Mouse (Mus musculus) forebrain, postnatal 0 days (tissue): ENCODE measurements at regions not wholly inside any gene's neighbourhood (a gene's known extent, or its start where the extent isn't known, plus 50 kb on each side); places are given as distances from the start of the nearest gene placed in this dataset.

Experiments used
- ATAC-seq: fragments of 200-750 bp; cut with Nextera tagmentation; 2 replicates; pipeline ENCODE4 v1.8.0; 2017; ENCODE audit warnings: mild to moderate bottlenecking, moderate library complexity
- DNase-seq: peaks from one replicate; pipeline ENCODE4 v3.0.0-alpha.2; 2015
- H3K27ac ChIP-seq: fragments of 300-500 bp; sonication (generic); 2 replicates; pipeline ENCODE4 v1.5.1; 2014; ENCODE audit warnings: low read depth, mild to moderate bottlenecking, antibody characterized with exemption, low read length, moderate library complexity, mixed read lengths
- H3K27me3 ChIP-seq: fragments of 300-500 bp; sonication (generic); 2 replicates; pipeline ENCODE4 v1.6.1; 2014; ENCODE audit warnings: mild to moderate bottlenecking, low read length, mixed read lengths; ENCODE audit not compliant: insufficient read depth
- H3K36me3 ChIP-seq: fragments of 300-500 bp; sonication (generic); 2 replicates; pipeline ENCODE4 v1.6.1; 2014; ENCODE audit warnings: mild to moderate bottlenecking, moderate library complexity; ENCODE audit not compliant: insufficient read depth
- H3K4me1 ChIP-seq: fragments of 300-500 bp; sonication (generic); 2 replicates; pipeline ENCODE4 v1.6.1; 2014; ENCODE audit warnings: antibody characterized with exemption; ENCODE audit not compliant: insufficient read depth
- H3K4me2 ChIP-seq: fragments of 300-500 bp; sonication (generic); 2 replicates; pipeline ENCODE4 v1.6.1; 2014; ENCODE audit warnings: low read depth, mild to moderate bottlenecking, moderate library complexity
- H3K4me3 ChIP-seq: fragments of 300-500 bp; sonication (generic); 2 replicates; pipeline ENCODE4 v1.5.1; 2014; ENCODE audit warnings: low read depth, low read length, mixed read lengths
- H3K9ac ChIP-seq: fragments of 300-500 bp; sonication (generic); 2 replicates; pipeline ENCODE4 v1.6.1; 2014; ENCODE audit warnings: mild to moderate bottlenecking
- H3K9me3 ChIP-seq: fragments of 300-500 bp; sonication (generic); 2 replicates; pipeline ENCODE4 v1.6.1; 2016; ENCODE audit warnings: low read length
- CTCF ChIP-seq: sonication (generic); IDR thresholded peaks from 2 replicates; pipeline ENCODE4 v1.5.1; 2016; ENCODE audit warnings: antibody characterized with exemption, control low read depth, low read depth
- WGBS: fragments of 180-500 bp; shearing (Covaris S2); extraction: QIAGEN DNeasy Blood & Tissue Kit; methylation state at CpG from one replicate; pipeline ENCODE4 v1.1.7; 2014; 5-methylcytosine and 5-hydroxymethylcytosine counted together

- Histone ChIP-seq H3K9ac (no peak overlapping the region), H3K4me2 (no peak overlapping the region), H3K4me3 (no peak overlapping the region), H3K9me3 (no peaks in the 10 kb centered on the region), H3K4me1 (no peaks in the 10 kb centered on the region), H3K27me3 (no peaks in the 10 kb centered on the region), H3K27ac (no peak overlapping the region), H3K36me3 (no peaks in the 10 kb centered on the region)
- no peak for TF ChIP-seq CTCF
- WGBS = 83% methylated on average over 9 of the region's 9 CpGs
- DNase-seq = no peak
- ATAC-seq = no peak
Measured at GRCm38 (mm10) chr15:90082175-90082951, 141.7 kb upstream of the Alg10b start.

GRCm38 (mm10) chr15:90109445-90109988 is 114.6 kb upstream of the Alg10b start:
- no peak overlapping the region for H3K9ac ChIP-seq
- no peaks in the 10 kb centered on the region for H3K27me3 ChIP-seq
- H3K27ac ChIP-seq = no peak overlapping the region
- ATAC-seq = no peak
- H3K4me1 ChIP-seq = no peaks in the 10 kb centered on the region
- no peak overlapping the region for H3K4me3 ChIP-seq
- H3K36me3 ChIP-seq = no peaks in the 10 kb centered on the region
- DNase-seq = no peak
- 83% methylated on average over 3 of the region's 3 CpGs for WGBS
- no peak for TF ChIP-seq CTCF
- no peak overlapping the region for H3K4me2 ChIP-seq
- no peaks in the 10 kb centered on the region for H3K9me3 ChIP-seq

GRCm38 (mm10) chr15:90113611-90114010 is 110.5 kb upstream of the Alg10b start:
- TF ChIP-seq CTCF = no peak
- WGBS = 74% methylated on average over 3 of the region's 3 CpGs
- Histone ChIP-seq H3K27ac (no peak overlapping the region), H3K36me3 (no peaks in the 10 kb centered on the region), H3K4me1 (no peaks in the 10 kb centered on the region), H3K4me3 (no peak overlapping the region), H3K4me2 (no peak overlapping the region), H3K27me3 (no peaks in the 10 kb centered on the region), H3K9me3 (no peaks in the 10 kb centered on the region), H3K9ac (no peak overlapping the region)
- DNase-seq (no peak), ATAC-seq (no peak)

- Histone ChIP-seq H3K27ac (no peak overlapping the region), H3K4me3 (no peak overlapping the region), H3K4me2 (no peak overlapping the region), H3K4me1 (no peaks in the 10 kb centered on the region), H3K9ac (no peak overlapping the region), H3K36me3 (no peaks in the 10 kb centered on the region), H3K27me3 (no peaks in the 10 kb centered on the region), H3K9me3 (no peaks in the 10 kb centered on the region)
- 74% methylated on average over 3 of the region's 3 CpGs for WGBS
- TF ChIP-seq CTCF = no peak
- ATAC-seq (no peak), DNase-seq (no peak)
Measured at GRCm38 (mm10) chr15:90119747-90120146, 104.4 kb upstream of the Alg10b start.

GRCm38 (mm10) chr15:90123999-90124398 is 100.1 kb upstream of the Alg10b start:
- no peaks in the 10 kb centered on the region for H3K27me3 ChIP-seq
- DNase-seq = no peak
- H3K9me3 ChIP-seq = no peaks in the 10 kb centered on the region

GRCm38 (mm10) chr15:90125146-90125545 is 99.0 kb upstream of the Alg10b start:
- Histone ChIP-seq H3K36me3 (no peaks in the 10 kb centered on the region), H3K9ac (no peak overlapping the region), H3K4me3 (no peak overlapping the region), H3K4me1 (no peaks in the 10 kb centered on the region), H3K4me2 (no peak overlapping the region), H3K27me3 (no peaks in the 10 kb centered on the region), H3K9me3 (no peaks in the 10 kb centered on the region), H3K27ac (no peak overlapping the region)
- 14% methylated on average over 8 of the region's 8 CpGs for WGBS
- no peak for DNase-seq
- no peak for ATAC-seq
- TF ChIP-seq CTCF = no peak

More at GRCm38 (mm10) chr15:90123999-90124398, 100.1 kb upstream of the Alg10b start:
- Histone ChIP-seq H3K9ac (no peak overlapping the region), H3K27ac (no peak overlapping the region), H3K36me3 (no peaks in the 10 kb centered on the region), H3K4me2 (no peak overlapping the region), H3K4me1 (no peaks in the 10 kb centered on the region), H3K4me3 (no peak overlapping the region)
- TF ChIP-seq CTCF = no peak
- WGBS = 94% methylated on average over 8 of the region's 8 CpGs
- no peak for ATAC-seq

GRCm38 (mm10) chr15:90131777-90132176 is 92.3 kb upstream of the Alg10b start:
- Histone ChIP-seq H3K36me3 (no peaks in the 10 kb centered on the region), H3K27me3 (no peaks in the 10 kb centered on the region), H3K4me1 (no peaks in the 10 kb centered on the region), H3K9ac (no peak overlapping the region), H3K9me3 (no peaks in the 10 kb centered on the region), H3K27ac (no peak overlapping the region), H3K4me2 (no peak overlapping the region), H3K4me3 (no peak overlapping the region)
- TF ChIP-seq CTCF = no peak
- no peak for DNase-seq
- ATAC-seq = no peak
- 88% methylated on average over 5 of the region's 5 CpGs for WGBS
